Mouse (Mus musculus) liver, embryonic 14.5 days (tissue): ENCODE data around the gene Lrrc4. TPM values are rescaled to one million over a fixed set of nuclear protein-coding genes. Genes with fewer than 3 reads are reported as not detected.

Source experiments
- ATAC-seq: fragments of 200-750 bp; cut with Nextera tagmentation; 2 replicates; pipeline ENCODE4 v1.8.0; 2017; ENCODE audit warnings: moderate number of reproducible peaks, mild to moderate bottlenecking, moderate library complexity; ENCODE audit not compliant: insufficient read depth
- DNase-seq, 3 experiments: peaks; one replicate each; pipeline ENCODE4 v3.0.0-alpha.2; 2012 to 2013; ENCODE audit warnings: low read depth in 3 of 3, low spot score in 3 of 3
- H3K27ac ChIP-seq: fragments of 300-500 bp; sonication (generic); 2 replicates; pipeline ENCODE4 v1.5.1; 2014; ENCODE audit warnings: moderate library complexity, mild to moderate bottlenecking, control low read depth, inconsistent platforms
- H3K27me3 ChIP-seq: fragments of 300-500 bp; sonication (generic); 2 replicates; pipeline ENCODE4 v1.6.1; 2014; ENCODE audit warnings: mild to moderate bottlenecking, low read length, moderate library complexity; ENCODE audit not compliant: control insufficient read depth, insufficient read depth
- H3K36me3 ChIP-seq: fragments of 300-500 bp; sonication (generic); replicated peaks from 2 replicates; pipeline ENCODE4 v1.6.1; 2014; ENCODE audit warnings: low read depth; ENCODE audit not compliant: control insufficient read depth, insufficient read depth
- H3K4me1 ChIP-seq, 2 experiments: fragments of 200-500 bp in 1 of 2; fragments of 300-500 bp in 1 of 2; sonication (generic) in 1 of 2; replicated peaks; 2 replicates each; pipeline ENCODE4 v1.6.1; 2012 to 2014; ENCODE audit warnings: antibody characterized with exemption in 1 of 2, inconsistent platforms in 1 of 2, low read length in 1 of 2; ENCODE audit not compliant: control insufficient read depth in 2 of 2, insufficient read depth in 2 of 2
- H3K4me2 ChIP-seq: fragments of 300-500 bp; sonication (generic); 2 replicates; pipeline ENCODE4 v1.6.1; 2014; ENCODE audit warnings: low read depth, mild to moderate bottlenecking, control low read depth, moderate library complexity
- H3K4me3 ChIP-seq, 2 experiments: fragments of 200-500 bp in 1 of 2; fragments of 300-500 bp in 1 of 2; sonication (generic) in 1 of 2; 2 replicates each; pipeline ENCODE4 v1.5.1; 2012 to 2014; ENCODE audit warnings: low read depth in 2 of 2, low read length in 2 of 2, mild to moderate bottlenecking in 2 of 2, control low read depth in 1 of 2, inconsistent platforms in 1 of 2, moderate library complexity in 1 of 2; ENCODE audit not compliant: insufficient read depth in 1 of 2
- H3K9ac ChIP-seq: fragments of 300-500 bp; sonication (generic); replicated peaks from 2 replicates; pipeline ENCODE4 v1.6.1; 2014; ENCODE audit warnings: mild to moderate bottlenecking, control low read depth, moderate library complexity
- H3K9me3 ChIP-seq: fragments of 300-500 bp; sonication (generic); 2 replicates; pipeline ENCODE4 v1.6.1; 2016; ENCODE audit warnings: low read length, mixed read lengths; ENCODE audit not compliant: control insufficient read depth
- CTCF ChIP-seq: IDR thresholded peaks from 2 replicates; pipeline ENCODE4 v1.5.1; 2016; ENCODE audit warnings: antibody characterized with exemption, low read depth, control low read depth
- EP300 ChIP-seq: IDR thresholded peaks from 2 replicates; pipeline ENCODE4 v1.6.1; 2016; ENCODE audit warnings: antibody characterized with exemption, low read depth
- WGBS: fragments of 180-500 bp; shearing (Covaris S2); extraction: QIAGEN DNeasy Blood & Tissue Kit; methylation state at CpG from one replicate; pipeline ENCODE4 v1.1.7; 2014; ENCODE audit not compliant: insufficient replicate concordance; 5-methylcytosine and 5-hydroxymethylcytosine counted together
- polyA plus RNA-seq, 2 experiments: library from polyadenylated mRNA; depleted of rRNA in 1 of 2; stranded (reverse) in 1 of 2; unstranded in 1 of 2; fragments of >200 nt; fragmentation: Nextera tagmentation in 1 of 2; extraction: Ambion mirVana in 1 of 2; gene quantifications; 2 replicates each; pipeline versions ENCODE4 v1.2.1 to v1.2.3; 2012 to 2014

The Lrrc4 gene
- polyA plus RNA-seq, 2 experiments = 0.06 to 0.10 TPM

DNA sequence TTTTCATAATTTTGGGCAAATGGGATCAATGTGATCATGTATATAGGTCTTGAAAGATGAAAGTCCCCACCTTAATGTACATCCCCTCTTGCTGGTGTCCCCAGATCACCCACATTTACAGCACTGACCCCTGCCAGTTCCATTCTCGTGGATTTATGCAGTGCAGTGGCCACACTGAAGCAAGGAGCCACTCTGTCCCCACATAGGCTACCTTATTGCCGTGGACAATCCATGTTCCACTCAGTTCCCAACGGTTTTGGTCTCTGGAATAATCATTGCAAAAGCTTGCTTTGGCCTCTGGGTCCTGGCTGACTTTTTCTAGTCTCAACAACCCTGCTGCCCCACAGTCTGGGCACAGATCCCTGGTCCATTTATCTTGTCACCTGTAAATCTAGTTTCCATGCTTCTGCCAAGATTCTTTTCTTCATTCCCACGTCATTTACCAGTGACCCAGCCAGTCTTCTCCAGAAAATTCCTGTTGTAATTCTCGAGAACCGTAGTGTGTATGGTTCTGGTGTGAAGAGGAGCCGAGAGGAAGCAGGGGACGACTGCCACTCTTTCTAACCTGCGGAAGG, 18.9 kb upstream of the Lrrc4 start:
- ATAC-seq (no peak), DNase-seq (no peak)
- Histone ChIP-seq H3K4me3 (no peak overlapping the region), H3K27me3 (no peaks in the 10 kb centered on the region), H3K4me2 (no peak overlapping the region), H3K4me1 (no peaks in the 10 kb centered on the region), H3K27ac (no peak overlapping the region), H3K9me3 (no peaks in the 10 kb centered on the region), H3K36me3 (no peaks in the 10 kb centered on the region), H3K9ac (no peak overlapping the region)
- 72% methylated on average over 9 of the region's 9 CpGs for WGBS
- no peak for TF ChIP-seq CTCF
- TF ChIP-seq EP300 = no peak

DNA sequence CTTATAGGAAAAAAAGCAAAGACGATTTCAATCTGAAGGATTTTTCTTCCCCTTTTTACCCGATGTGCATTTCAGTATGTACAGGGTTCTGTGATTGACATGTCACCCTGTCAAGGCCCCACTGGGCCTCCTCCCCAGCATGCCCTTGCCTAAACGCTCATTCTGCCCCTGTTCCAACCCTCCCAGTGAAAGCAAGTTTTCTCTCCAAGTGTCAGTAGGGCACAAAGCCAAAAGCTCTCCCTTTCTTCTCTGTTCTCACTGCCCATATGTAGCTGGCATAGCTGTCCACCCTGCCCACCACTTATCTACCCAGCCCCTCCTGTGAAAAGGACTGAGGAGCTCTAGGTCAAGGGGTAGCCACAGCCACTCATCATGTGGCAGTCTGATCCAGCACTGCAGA, 17.8 kb upstream of the Lrrc4 start:
- H3K27ac ChIP-seq = no peak overlapping the region
- H3K4me1 ChIP-seq = no peaks in the 10 kb centered on the region
- H3K4me3 ChIP-seq = no peak overlapping the region
- DNase-seq (no peak), ATAC-seq (no peak)
- no peaks in the 10 kb centered on the region for H3K9me3 ChIP-seq
- TF ChIP-seq CTCF (no peak), EP300 (no peak)
- 16% methylated on average over 3 of the region's 3 CpGs for WGBS
- H3K9ac ChIP-seq = no peak overlapping the region
- H3K27me3 ChIP-seq = no peaks in the 10 kb centered on the region
- no peak overlapping the region for H3K4me2 ChIP-seq
- no peaks in the 10 kb centered on the region for H3K36me3 ChIP-seq

DNA sequence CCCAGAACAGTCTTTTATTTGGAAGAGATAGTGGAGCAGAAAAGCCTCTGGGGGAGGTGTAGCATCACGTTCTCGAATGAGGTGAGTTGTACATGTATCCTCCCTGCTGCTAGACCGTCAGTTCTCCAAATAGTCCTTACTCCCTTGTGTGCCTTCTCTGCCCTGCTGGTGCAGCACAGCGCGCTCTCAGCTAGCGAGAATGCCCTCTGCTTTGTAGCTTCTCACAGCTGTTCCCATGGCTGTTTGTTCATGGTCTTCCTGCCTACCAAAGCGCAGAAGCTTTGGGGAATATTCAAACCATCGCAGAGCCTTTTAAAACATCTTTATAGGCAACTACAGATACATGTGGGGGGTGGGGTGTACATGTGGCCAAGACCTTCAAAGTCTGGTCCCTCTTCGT, 17.3 kb upstream of the Lrrc4 start:
- Histone ChIP-seq H3K4me2 (no peak overlapping the region), H3K9ac (no peak overlapping the region), H3K36me3 (no peaks in the 10 kb centered on the region), H3K4me3 (no peak overlapping the region), H3K27ac (no peak overlapping the region), H3K4me1 (no peaks in the 10 kb centered on the region), H3K27me3 (no peaks in the 10 kb centered on the region), H3K9me3 (no peaks in the 10 kb centered on the region)
- DNase-seq (no peak), ATAC-seq (no peak)
- WGBS = 60% methylated on average over 9 of the region's 9 CpGs
- TF ChIP-seq CTCF (no peak), EP300 (no peak)

DNA sequence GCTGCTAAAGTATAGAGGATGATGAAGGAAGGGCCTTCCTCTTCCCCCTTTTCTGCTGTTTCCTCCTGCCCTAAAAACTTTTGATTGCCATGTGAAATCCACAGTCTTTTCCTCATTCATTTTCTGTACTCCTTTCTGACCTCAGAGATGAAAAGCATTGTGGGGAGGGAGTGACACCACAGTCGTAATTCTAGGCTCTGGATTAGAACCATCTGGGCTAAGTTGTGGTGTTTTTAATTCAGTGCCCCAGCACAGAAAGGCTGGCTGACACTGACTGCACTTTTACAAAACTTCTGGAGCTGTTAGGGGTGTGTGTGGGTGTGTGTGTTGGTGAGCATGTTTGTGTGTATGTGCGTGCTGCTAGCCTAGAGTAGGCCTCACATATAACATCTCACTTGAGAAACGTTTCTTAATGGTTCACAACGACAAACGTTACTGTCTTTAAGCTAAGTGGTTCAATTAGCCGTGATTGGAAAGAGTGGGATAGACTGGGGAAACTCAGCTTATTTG, 16.8 kb upstream of the Lrrc4 start:
- H3K27me3 ChIP-seq = no peaks in the 10 kb centered on the region
- ATAC-seq (no peak), DNase-seq (no peak)
- TF ChIP-seq CTCF (no peak), EP300 (no peak)
- no peaks in the 10 kb centered on the region for H3K36me3 ChIP-seq
- no peak overlapping the region for H3K27ac ChIP-seq
- no peaks in the 10 kb centered on the region for H3K9me3 ChIP-seq
- no peak overlapping the region for H3K4me3 ChIP-seq
- WGBS = 63% methylated on average over 6 of the region's 6 CpGs
- no peaks in the 10 kb centered on the region for H3K4me1 ChIP-seq
- H3K4me2 ChIP-seq = no peak overlapping the region
- no peak overlapping the region for H3K9ac ChIP-seq

DNA sequence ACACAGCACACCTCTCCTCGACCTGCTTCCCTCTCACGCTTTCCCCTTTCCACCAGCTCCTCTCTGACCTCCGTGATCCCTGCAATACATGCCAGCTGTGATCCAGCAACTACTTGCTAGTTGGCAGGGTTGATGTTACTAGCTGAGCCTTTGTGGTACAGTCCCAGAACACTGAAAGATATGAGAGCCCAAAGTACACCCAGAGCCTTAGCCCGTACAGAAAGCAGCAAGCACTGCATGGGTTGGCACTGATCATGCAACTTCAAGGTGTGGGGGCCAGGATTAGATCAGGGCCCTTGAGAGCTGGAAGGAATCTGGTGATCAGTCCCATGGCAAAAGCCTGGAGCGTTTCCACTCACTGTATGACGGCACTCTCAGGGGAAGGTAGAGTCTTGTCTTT, 16.1 kb upstream of the Lrrc4 start:
- no peak for ATAC-seq
- no peak overlapping the region for H3K9ac ChIP-seq
- H3K36me3 ChIP-seq = no peaks in the 10 kb centered on the region
- H3K27me3 ChIP-seq = no peaks in the 10 kb centered on the region
- no peak for TF ChIP-seq CTCF
- TF ChIP-seq EP300 = no peak
- H3K27ac ChIP-seq = no peak overlapping the region
- H3K4me1 ChIP-seq = no peaks in the 10 kb centered on the region
- no peaks in the 10 kb centered on the region for H3K9me3 ChIP-seq
- H3K4me2 ChIP-seq = no peak overlapping the region
- H3K4me3 ChIP-seq = no peak overlapping the region
- no peak for DNase-seq
- 62% methylated on average over 6 of the region's 6 CpGs for WGBS
